Mouse (Mus musculus): ENCODE results near the gene Gpr4. TPM values are rescaled to one million over a fixed set of nuclear protein-coding genes. Genes with fewer than 3 reads are reported as not detected.

Gpr4 gene
- polyA plus RNA-seq (2015; fragmentation: Nextera tagmentation; extraction: Ambion mirVana), result 2.7 and 3.8 TPM in 2 replicates

- Histone ChIP-seq H3K27ac (replicated peaks) (no peak within 1 kb of the TSS), H3K4me3 (peak within 1 kb of the TSS; percentile 53), H3K9me3 (no peaks in the 10 kb centered on the region), H3K36me3 (no peaks in the 10 kb centered on the region), H3K27me3 (0 out of 2 replicates have a peak, but pooled peaks cover 3% of the 10 kb centered on the region), H3K4me1 (replicated peaks) (peaks cover 9% of the 10 kb centered on the region), H3K4me2 (peak within 1 kb of the TSS; percentile 94), H3K9ac (peak within 1 kb of the TSS; percentile 53)
- 2% methylated on average over 27 of the region's 30 CpGs for WGBS
- peak; percentile 43; the same call in 1 of the 2 replicates for ATAC-seq (ENCODE audit: low FRiP score, low read depth)
These were observed at the start of gene Gpr4 for GRCm38 (mm10) chr7:19211996-19212755. Gpr4 (plus strand) TSS chr7:19212538.

GRCm38 (mm10) chr7:19162928-19163327 lies 49.4 kb upstream of the Gpr4 start:
- peaks cover 32% of the 10 kb centered on the region for H3K4me1 ChIP-seq (replicated peaks)
- H3K27me3 ChIP-seq, result peaks cover 38% of the 10 kb centered on the region
- no peak for ATAC-seq (ENCODE audit: low FRiP score, low read depth)
- no peak overlapping the region for H3K4me3 ChIP-seq
- no peak overlapping the region for H3K9ac ChIP-seq
- H3K9me3 ChIP-seq, result no peaks in the 10 kb centered on the region
- no peak overlapping the region for H3K4me2 ChIP-seq
- no peaks in the 10 kb centered on the region for H3K36me3 ChIP-seq
- WGBS, result 88% methylated on average over 7 of the region's 7 CpGs
- H3K27ac ChIP-seq (replicated peaks), result no peak overlapping the region

- Histone ChIP-seq H3K4me1 (replicated peaks) (peaks cover 32% of the 10 kb centered on the region), H3K36me3 (no peaks in the 10 kb centered on the region), H3K27me3 (peaks cover 38% of the 10 kb centered on the region), H3K9me3 (no peaks in the 10 kb centered on the region), H3K4me2 (peak overlapping the region; percentile 40; the same call in 1 of the 2 replicates), H3K27ac (replicated peaks) (no peak overlapping the region), H3K4me3 (no peak overlapping the region), H3K9ac (no peak overlapping the region)
- 25% methylated on average over 12 of the region's 12 CpGs for WGBS
- no peak for ATAC-seq (ENCODE audit: low FRiP score, low read depth)
These were observed 48.6 kb upstream of the Gpr4 start for GRCm38 (mm10) chr7:19163752-19164151.

GRCm38 (mm10) chr7:19164189-19164588 lies 48.1 kb upstream of the Gpr4 start:
- WGBS, result 4% methylated on average over 6 of the region's 6 CpGs
- H3K4me2 ChIP-seq, result peak overlapping the region; percentile 40
- no peaks in the 10 kb centered on the region for H3K36me3 ChIP-seq
- no peak overlapping the region for H3K4me3 ChIP-seq
- peaks cover 36% of the 10 kb centered on the region for H3K27me3 ChIP-seq
- no peak overlapping the region for H3K27ac ChIP-seq (replicated peaks)
- H3K9me3 ChIP-seq, result no peaks in the 10 kb centered on the region
- H3K4me1 ChIP-seq (replicated peaks), result peaks cover 31% of the 10 kb centered on the region
- 0 out of 2 replicates have a peak, but pooled peaks have one; percentile 13 for ATAC-seq (ENCODE audit: low FRiP score, low read depth)
- no peak overlapping the region for H3K9ac ChIP-seq

GRCm38 (mm10) chr7:19164978-19165377 lies 47.4 kb upstream of the Gpr4 start:
- H3K27ac ChIP-seq (replicated peaks), result no peak overlapping the region
- WGBS, result 5% methylated on average over 13 of the region's 13 CpGs
- H3K4me3 ChIP-seq, result no peak overlapping the region
- H3K4me2 ChIP-seq, result peak overlapping the region; percentile 40
- H3K27me3 ChIP-seq, result peaks cover 29% of the 10 kb centered on the region
- ATAC-seq (ENCODE audit: low FRiP score, low read depth), result no peak
- no peaks in the 10 kb centered on the region for H3K9me3 ChIP-seq
- H3K36me3 ChIP-seq, result no peaks in the 10 kb centered on the region
- H3K4me1 ChIP-seq (replicated peaks), result peaks cover 23% of the 10 kb centered on the region
- H3K9ac ChIP-seq, result no peak overlapping the region

GRCm38 (mm10) chr7:19165656-19166423 lies 46.5 kb upstream of the Gpr4 start, which contains the start of gene Gipr:
Gipr (minus strand) TSS chr7:19166127.
- Histone ChIP-seq H3K4me3 (no peak within 1 kb of the TSS), H3K27me3 (peaks cover 29% of the 10 kb centered on the region), H3K36me3 (no peaks in the 10 kb centered on the region), H3K9ac (no peak within 1 kb of the TSS), H3K4me1 (replicated peaks) (peaks cover 16% of the 10 kb centered on the region), H3K4me2 (peak within 1 kb of the TSS; percentile 40), H3K9me3 (no peaks in the 10 kb centered on the region), H3K27ac (replicated peaks) (no peak within 1 kb of the TSS)
- no peak for ATAC-seq (ENCODE audit: low FRiP score, low read depth)
- 12% methylated on average over 14 of the region's 14 CpGs for WGBS

- H3K4me2 ChIP-seq, result no peak overlapping the region
- H3K27ac ChIP-seq (replicated peaks), result no peak overlapping the region
- H3K9me3 ChIP-seq, result no peaks in the 10 kb centered on the region
- ATAC-seq (ENCODE audit: low FRiP score, low read depth), result no peak
- WGBS, result 96% methylated on average over 3 of the region's 3 CpGs
- peaks cover 18% of the 10 kb centered on the region for H3K4me1 ChIP-seq (replicated peaks)
- H3K4me3 ChIP-seq, result no peak overlapping the region
- no peak overlapping the region for H3K9ac ChIP-seq
- H3K36me3 ChIP-seq, result no peaks in the 10 kb centered on the region
- H3K27me3 ChIP-seq, result peaks cover 27% of the 10 kb centered on the region
These were observed 45.3 kb upstream of the Gpr4 start for GRCm38 (mm10) chr7:19166990-19167389.

GRCm38 (mm10) chr7:19169506-19169905 lies 42.8 kb upstream of the Gpr4 start:
- H3K27me3 ChIP-seq, result peaks cover 5% of the 10 kb centered on the region; the same call in 1 of the 2 replicates

GRCm38 (mm10) chr7:19170142-19170541 lies 42.2 kb upstream of the Gpr4 start:
- Histone ChIP-seq H3K9ac (no peak overlapping the region), H3K9me3 (no peaks in the 10 kb centered on the region), H3K4me1 (replicated peaks) (peaks cover 22% of the 10 kb centered on the region), H3K27ac (replicated peaks) (no peak overlapping the region), H3K27me3 (no peaks in the 10 kb centered on the region), H3K4me2 (no peak overlapping the region), H3K4me3 (no peak overlapping the region), H3K36me3 (no peaks in the 10 kb centered on the region)
- peak; percentile 29; the same call in 1 of the 2 replicates for ATAC-seq (ENCODE audit: low FRiP score, low read depth)
- WGBS, result 48% methylated on average over 8 of the region's 8 CpGs

More at GRCm38 (mm10) chr7:19169506-19169905, 42.8 kb upstream of the Gpr4 start:
- H3K4me1 ChIP-seq (replicated peaks), result peaks cover 27% of the 10 kb centered on the region
- ATAC-seq (ENCODE audit: low FRiP score, low read depth), result no peak
- no peak overlapping the region for H3K4me2 ChIP-seq
- no peak overlapping the region for H3K9ac ChIP-seq
- H3K36me3 ChIP-seq, result no peaks in the 10 kb centered on the region
- 61% methylated on average over 10 of the region's 10 CpGs for WGBS
- no peaks in the 10 kb centered on the region for H3K9me3 ChIP-seq
- H3K4me3 ChIP-seq, result no peak overlapping the region
- H3K27ac ChIP-seq (replicated peaks), result no peak overlapping the region

GRCm38 (mm10) chr7:19171831-19172230 lies 40.5 kb upstream of the Gpr4 start:
- Histone ChIP-seq H3K4me2 (no peak overlapping the region), H3K4me3 (no peak overlapping the region), H3K27me3 (no peaks in the 10 kb centered on the region), H3K36me3 (no peaks in the 10 kb centered on the region), H3K27ac (replicated peaks) (no peak overlapping the region), H3K9me3 (no peaks in the 10 kb centered on the region), H3K4me1 (replicated peaks) (peaks cover 22% of the 10 kb centered on the region), H3K9ac (no peak overlapping the region)
- WGBS, result 34% methylated on average over 8 of the region's 8 CpGs
- no peak for ATAC-seq (ENCODE audit: low FRiP score, low read depth)

- WGBS, result 2% methylated on average over 17 of the region's 17 CpGs
- Histone ChIP-seq H3K9ac (0 out of 2 replicates have a peak overlapping the region, but pooled peaks have one; percentile 2), H3K4me3 (peak overlapping the region; percentile 25), H3K4me2 (peak overlapping the region; percentile 57), H3K4me1 (replicated peaks) (peaks cover 32% of the 10 kb centered on the region), H3K27me3 (0 out of 2 replicates have a peak, but pooled peaks cover 8% of the 10 kb centered on the region), H3K27ac (replicated peaks) (peak overlapping the region; percentile 23; the same call in 1 of the 2 replicates), H3K9me3 (no peaks in the 10 kb centered on the region), H3K36me3 (no peaks in the 10 kb centered on the region)
- no peak for ATAC-seq (ENCODE audit: low FRiP score, low read depth)
These were observed 39.5 kb upstream of the Gpr4 start for GRCm38 (mm10) chr7:19172874-19173273.

Data from hindbrain, embryonic 15.5 days (tissue).